Mouse (Mus musculus) heart, embryonic 14.5 days (tissue): ENCODE results near the gene Cacna1d. TPM values are rescaled to one million over a fixed set of nuclear protein-coding genes. Genes with fewer than 3 reads are reported as not detected.

Experiments used
- ATAC-seq: fragments of 200-750 bp; cut with Nextera tagmentation; 2 replicates; pipeline ENCODE4 v1.8.0; 2017; ENCODE audit warnings: low read depth, moderate TSS enrichment; ENCODE audit not compliant: insufficient number of reproducible peaks, insufficient read depth, low FRiP score
- H3K27ac ChIP-seq, 2 experiments: fragments of 200-500 bp in 1 of 2; fragments of 300-500 bp in 1 of 2; sonication (generic) in 1 of 2; replicated peaks in 1 of 2; 2 replicates each; pipeline ENCODE4 v1.5.1; 2012 to 2014; ENCODE audit warnings: low read depth in 2 of 2, low read length in 2 of 2, control low read depth in 1 of 2, mild to moderate bottlenecking in 1 of 2, mixed read lengths in 1 of 2; ENCODE audit not compliant: control insufficient read depth in 1 of 2, insufficient read depth in 1 of 2
- H3K27me3 ChIP-seq: fragments of 300-500 bp; sonication (generic); 2 replicates; pipeline ENCODE4 v1.6.1; 2014; ENCODE audit warnings: mild to moderate bottlenecking, low read length, control low read depth; ENCODE audit not compliant: control insufficient read depth, insufficient read depth
- H3K36me3 ChIP-seq: fragments of 300-500 bp; sonication (generic); 2 replicates; pipeline ENCODE4 v1.6.1; 2014; ENCODE audit warnings: mild to moderate bottlenecking, control low read depth, low read length, mixed read lengths; ENCODE audit not compliant: control insufficient read depth, insufficient read depth
- H3K4me1 ChIP-seq, 2 experiments: fragments of 200-500 bp in 1 of 2; fragments of 300-500 bp in 1 of 2; sonication (generic) in 1 of 2; 2 replicates each; pipeline ENCODE4 v1.6.1; 2012 to 2014; ENCODE audit warnings: low read length in 2 of 2, control low read depth in 1 of 2, mixed read lengths in 1 of 2; ENCODE audit not compliant: control insufficient read depth in 2 of 2, insufficient read depth in 2 of 2
- H3K4me2 ChIP-seq: fragments of 300-500 bp; sonication (generic); 2 replicates; pipeline ENCODE4 v1.6.1; 2014; ENCODE audit warnings: mild to moderate bottlenecking, low read length
- H3K4me3 ChIP-seq, 2 experiments: fragments of 200-500 bp in 1 of 2; fragments of 300-500 bp in 1 of 2; sonication (generic) in 1 of 2; 2 replicates each; pipeline ENCODE4 v1.5.1; 2012 to 2014; ENCODE audit warnings: low read length in 2 of 2, mild to moderate bottlenecking in 2 of 2, control low read depth in 1 of 2, low read depth in 1 of 2, moderate library complexity in 1 of 2; ENCODE audit not compliant: control insufficient read depth in 1 of 2, insufficient read depth in 1 of 2
- H3K9ac ChIP-seq: fragments of 300-500 bp; sonication (generic); 2 replicates; pipeline ENCODE4 v1.6.1; 2014; ENCODE audit warnings: mild to moderate bottlenecking, low read length
- H3K9me3 ChIP-seq: fragments of 300-500 bp; sonication (generic); 2 replicates; pipeline ENCODE4 v1.6.1; 2016; ENCODE audit warnings: low read length, control low read depth; ENCODE audit not compliant: control insufficient read depth
- WGBS: fragments of 180-500 bp; shearing (Covaris S2); extraction: QIAGEN DNeasy Blood & Tissue Kit; methylation state at CpG from one replicate; pipeline ENCODE4 v1.1.7; 2014; 5-methylcytosine and 5-hydroxymethylcytosine counted together
- polyA plus RNA-seq: library from polyadenylated mRNA; unstranded; fragments of >200 nt; fragmentation: Nextera tagmentation; extraction: Ambion mirVana; gene quantifications from 2 replicates; pipeline ENCODE4 v1.2.1, GENCODE M21; 2014

Gene Cacna1d
- polyA plus RNA-seq, 1 experiment from 2014 or later = 13.1 TPM

- 86% methylated on average over 5 of the region's 5 CpGs for WGBS
- no peak overlapping the region for H3K4me3 ChIP-seq
- no peak overlapping the region for H3K27ac ChIP-seq
- H3K27me3 ChIP-seq = no peaks in the 10 kb centered on the region
- H3K9ac ChIP-seq = no peak overlapping the region
- H3K4me2 ChIP-seq = no peak overlapping the region
- ATAC-seq = no peak
- H3K4me1 ChIP-seq = no peaks in the 10 kb centered on the region
- H3K9me3 ChIP-seq = no peaks in the 10 kb centered on the region
- no peaks in the 10 kb centered on the region for H3K36me3 ChIP-seq
Observed at GRCm38 (mm10) chr14:30238807-30239206, 252.4 kb downstream of the Cacna1d start.

GRCm38 (mm10) chr14:30225161-30225560 is 266.1 kb downstream of the Cacna1d start:
- Histone ChIP-seq H3K4me2 (no peak overlapping the region), H3K4me1 (peaks cover 2 to 3% of the 10 kb centered on the region in 2 experiments; a peak in 1 of 4 replicates), H3K27me3 (no peaks in the 10 kb centered on the region), H3K9me3 (no peaks in the 10 kb centered on the region), H3K27ac (no peak overlapping the region), H3K9ac (no peak overlapping the region), H3K36me3 (no peaks in the 10 kb centered on the region), H3K4me3 (no peak overlapping the region)
- 59% methylated on average over 5 of the region's 5 CpGs for WGBS
- ATAC-seq = no peak

- Histone ChIP-seq H3K4me1 (peaks cover 3 to 6% of the 10 kb centered on the region in 2 experiments; a peak in 2 of 4 replicates), H3K9me3 (no peaks in the 10 kb centered on the region), H3K36me3 (no peaks in the 10 kb centered on the region), H3K4me2 (no peak overlapping the region), H3K9ac (no peak overlapping the region), H3K4me3 (no peak overlapping the region), H3K27ac (no peak overlapping the region), H3K27me3 (no peaks in the 10 kb centered on the region)
- ATAC-seq = no peak
- WGBS = 88% methylated on average over 6 of the region's 6 CpGs
Observed at GRCm38 (mm10) chr14:30222101-30222500, 269.2 kb downstream of the Cacna1d start.

GRCm38 (mm10) chr14:30219851-30220250 is 271.4 kb downstream of the Cacna1d start:
- Histone ChIP-seq H3K27me3 (no peaks in the 10 kb centered on the region), H3K9ac (no peak overlapping the region), H3K4me3 (no peak overlapping the region), H3K4me2 (no peak overlapping the region), H3K36me3 (no peaks in the 10 kb centered on the region), H3K4me1 (peaks cover 3 to 4% of the 10 kb centered on the region in 2 experiments; a peak in 2 of 4 replicates), H3K9me3 (no peaks in the 10 kb centered on the region), H3K27ac (no peak overlapping the region)
- no peak for ATAC-seq
- WGBS = 62% methylated on average over 4 of the region's 4 CpGs

GRCm38 (mm10) chr14:30218114-30218513 is 273.1 kb downstream of the Cacna1d start:
- Histone ChIP-seq H3K4me3 (no peak overlapping the region), H3K4me2 (no peak overlapping the region), H3K9ac (no peak overlapping the region), H3K4me1 (peaks cover 3 to 4% of the 10 kb centered on the region in 2 experiments; a peak in 2 of 4 replicates), H3K9me3 (no peaks in the 10 kb centered on the region), H3K36me3 (no peaks in the 10 kb centered on the region), H3K27ac (no peak overlapping the region), H3K27me3 (no peaks in the 10 kb centered on the region)
- ATAC-seq = no peak
- WGBS = 89% methylated on average over 3 of the region's 3 CpGs

- ATAC-seq = no peak
- 75% methylated on average over 2 of the region's 2 CpGs for WGBS
- Histone ChIP-seq H3K27me3 (no peaks in the 10 kb centered on the region), H3K4me3 (no peak overlapping the region), H3K27ac (no peak overlapping the region), H3K4me2 (no peak overlapping the region), H3K36me3 (no peaks in the 10 kb centered on the region), H3K9ac (no peak overlapping the region), H3K4me1 (peaks cover 3 to 4% of the 10 kb centered on the region in 2 experiments; a peak in 2 of 4 replicates), H3K9me3 (no peaks in the 10 kb centered on the region)
Observed at GRCm38 (mm10) chr14:30217124-30217523, 274.1 kb downstream of the Cacna1d start.

- no peak for ATAC-seq
- H3K27me3 ChIP-seq = no peaks in the 10 kb centered on the region
- no peaks in the 10 kb centered on the region for H3K9me3 ChIP-seq
- H3K4me2 ChIP-seq = no peak overlapping the region
- no peak overlapping the region for H3K4me3 ChIP-seq
- H3K9ac ChIP-seq = no peak overlapping the region
- peaks cover 2 to 7% of the 10 kb centered on the region in 2 experiments for H3K4me1 ChIP-seq
- H3K36me3 ChIP-seq = no peaks in the 10 kb centered on the region
- H3K27ac ChIP-seq = no peak overlapping the region
Observed at GRCm38 (mm10) chr14:30208156-30208555, 283.1 kb downstream of the Cacna1d start.

GRCm38 (mm10) chr14:30205821-30206220 is 285.4 kb downstream of the Cacna1d start:
- Histone ChIP-seq H3K4me1 (peaks cover 2 to 7% of the 10 kb centered on the region in 2 experiments), H3K27me3 (no peaks in the 10 kb centered on the region), H3K27ac (no peak overlapping the region), H3K4me2 (no peak overlapping the region; the same call in 1 of the 2 replicates), H3K36me3 (no peaks in the 10 kb centered on the region), H3K9me3 (0 out of 2 replicates have a peak, but pooled peaks cover 3% of the 10 kb centered on the region), H3K9ac (no peak overlapping the region), H3K4me3 (no peak overlapping the region)
- WGBS = 19% methylated on average over 3 of the region's 3 CpGs
- no peak for ATAC-seq
